ENCODE assay signal across 25 mouse cellular contexts in the genomic region with DNA sequence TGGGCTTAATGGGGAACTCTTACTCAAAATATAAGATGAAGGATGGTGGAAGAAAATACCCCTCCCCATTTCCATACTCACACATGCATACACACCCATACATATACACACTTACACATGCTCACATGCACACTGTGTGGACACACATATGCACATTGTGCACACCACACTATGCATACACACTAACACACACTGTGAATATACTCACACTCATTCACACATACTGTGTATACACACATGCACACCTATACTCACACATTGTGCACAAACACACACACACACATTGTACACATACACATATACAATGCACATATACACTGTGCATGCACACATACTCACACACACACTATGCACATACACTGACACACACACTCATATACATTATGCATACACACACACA.
"Had no signal": no experiment of that assay in that cellular context is flagged by ENCODE, and none has a peak within 500 bp of the region (broad histone marks: within the 10 kb centered on the region; RNA-seq: fewer than 3 reads in every experiment).

No protein-coding gene starts in this region.

- ATAC-seq: inflammation-experienced regulatory T-cells, adult 6 months; intestine, embryonic 15.5 days; intestine, postnatal 0 days had no signal

- H3K9ac ChIP-seq: heart, embryonic 12.5 days; hindbrain, embryonic 12.5 days; hindbrain, embryonic 15.5 days; intestine, embryonic 15.5 days; limb, embryonic 13.5 days; limb, embryonic 15.5 days; liver, embryonic 14.5 days had no signal

- H3K4me3 ChIP-seq: gastrocnemius, adult 2 months; heart, embryonic 10.5 days; heart, embryonic 12.5 days; hindbrain, embryonic 10.5 days; hindbrain, embryonic 12.5 days; hindbrain, embryonic 15.5 days; intestine, embryonic 15.5 days; layer of hippocampus, adult 2 months; limb, embryonic 13.5 days; limb, embryonic 15.5 days had no signal

- H3K4me2 ChIP-seq: heart, embryonic 12.5 days; hindbrain, embryonic 12.5 days; hindbrain, embryonic 15.5 days; intestine, embryonic 15.5 days; limb, embryonic 13.5 days; limb, embryonic 15.5 days had no signal

- H3K9me3 ChIP-seq: heart, embryonic 10.5 days; heart, embryonic 12.5 days; hindbrain, embryonic 10.5 days; hindbrain, embryonic 12.5 days; hindbrain, embryonic 15.5 days; intestine, embryonic 15.5 days; limb, embryonic 13.5 days; limb, embryonic 15.5 days had no signal

- H3K27me3 ChIP-seq: heart, embryonic 12.5 days; hindbrain, embryonic 12.5 days; hindbrain, embryonic 15.5 days; intestine, embryonic 15.5 days; limb, embryonic 13.5 days; limb, embryonic 15.5 days had no signal

- H3K4me1 ChIP-seq: heart, embryonic 12.5 days; hindbrain, embryonic 10.5 days; hindbrain, embryonic 12.5 days; hindbrain, embryonic 15.5 days; intestine, embryonic 15.5 days had no signal

- H3K27ac ChIP-seq: gastrocnemius, adult 2 months; heart, embryonic 10.5 days; hindbrain, embryonic 10.5 days; hindbrain, embryonic 12.5 days; hindbrain, embryonic 15.5 days; intestine, embryonic 15.5 days; layer of hippocampus, adult 2 months; limb, embryonic 13.5 days; limb, embryonic 15.5 days; liver, embryonic 14.5 days had no signal

- DNase-seq: gastrocnemius, adult 2 months; gastrocnemius, postnatal 10 days; gastrocnemius, postnatal 25 days; heart, adult 18-20 months; heart, postnatal 10 days; heart, postnatal 4 days; kidney, adult 18-20 months; kidney, adult 8-10 months; kidney, postnatal 10 days; kidney, postnatal 25 days; kidney, postnatal 4 days; layer of hippocampus, postnatal 36 days; left cerebral cortex, postnatal 4 days had no signal

- H3K36me3 ChIP-seq: heart, embryonic 10.5 days; heart, embryonic 12.5 days; hindbrain, embryonic 10.5 days; hindbrain, embryonic 12.5 days; hindbrain, embryonic 15.5 days; intestine, embryonic 15.5 days; limb, embryonic 13.5 days; limb, embryonic 15.5 days had no signal
